Mouse (Mus musculus): ENCODE measurements around the gene Zfp39. TPM values are rescaled to one million over a fixed set of nuclear protein-coding genes. Genes with fewer than 3 reads are reported as not detected.
"Not testable (repeated sequence)": the region's sequence is repeated elsewhere in the genome, so short reads cannot be mapped to it uniquely, and the experiment has no call there.

Gene Zfp39
- polyA plus RNA-seq, 1 experiment: 0.38 TPM

DNA sequence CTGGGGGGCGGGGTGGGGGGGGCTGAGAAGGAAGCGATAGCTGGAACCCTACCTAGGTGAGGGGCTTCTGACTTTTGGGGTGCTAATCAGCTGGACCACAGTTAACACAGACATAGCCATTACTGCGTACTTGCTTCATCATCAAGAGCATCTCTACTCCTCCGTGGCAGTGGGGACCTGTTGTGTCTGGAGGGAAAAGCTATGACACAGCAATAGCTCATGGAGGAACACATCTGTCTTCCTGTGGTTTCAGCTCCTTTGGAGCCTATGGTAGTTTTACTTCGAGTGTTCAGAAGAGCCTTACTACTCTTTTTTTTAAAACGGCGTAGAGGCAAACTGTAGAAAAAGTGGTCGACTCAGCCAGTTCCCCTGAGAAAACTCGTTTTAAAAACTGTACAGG, 56.4 kb downstream of the Zfp39 start:
- 38% methylated on average over 9 of the region's 9 CpGs for WGBS
- no peak for DNase-seq (ENCODE audit: low read depth, low spot score)

DNA sequence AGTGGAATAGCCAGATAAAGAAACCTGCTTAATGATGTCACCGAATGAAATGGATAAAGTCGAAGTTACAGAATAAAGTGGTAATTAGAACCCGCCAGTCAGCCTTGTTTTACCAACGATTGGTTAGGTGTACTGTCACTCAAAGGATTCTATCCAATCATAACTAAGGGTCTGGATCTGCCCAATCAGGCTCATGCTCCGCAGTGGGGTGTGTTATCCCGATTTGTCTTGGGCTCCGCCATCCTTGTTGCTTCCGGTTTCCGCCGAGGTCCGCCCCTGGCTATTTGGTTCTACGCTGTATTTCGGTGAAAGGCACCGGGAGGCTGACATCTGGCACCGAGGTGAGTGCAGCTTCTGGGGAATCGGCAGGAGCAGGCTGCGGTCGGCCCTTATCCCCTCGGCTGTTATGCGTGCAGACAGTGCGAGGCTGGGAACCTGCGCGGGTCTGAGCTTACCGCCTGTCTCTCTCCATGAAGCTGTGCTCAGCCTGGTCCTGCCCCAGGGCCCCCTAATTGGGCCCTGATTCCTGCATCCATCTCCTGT, 57.0 kb downstream of the Zfp39 start, which contains the start of gene Gm12258:
Gene Gm12258, plus strand, starts transcription at position 240 of the 543 bp plus-strand sequence.
- DNase-seq (ENCODE audit: low read depth, low spot score): peak; percentile 98
- under 1% methylated on average over 24 of the region's 24 CpGs for WGBS

DNA sequence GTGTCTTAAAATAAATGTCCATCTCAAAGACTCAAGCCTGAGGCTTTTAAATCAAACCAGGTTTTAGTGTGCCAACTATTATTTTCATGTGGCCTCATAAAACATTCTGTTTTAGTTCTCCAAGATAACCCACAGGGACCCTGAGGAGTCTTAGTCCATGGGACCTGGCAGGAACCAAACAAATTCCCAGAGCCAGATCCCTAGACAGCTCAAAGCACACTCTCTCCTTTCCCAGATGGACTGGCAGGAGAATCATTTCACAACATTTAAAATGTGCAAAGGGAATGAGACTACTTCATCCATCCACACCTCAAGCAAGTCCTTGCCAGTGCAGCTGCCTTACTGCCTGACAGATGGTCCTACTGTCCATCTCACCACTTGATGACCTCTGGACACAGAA, 65.1 kb downstream of the Zfp39 start, which contains the start of gene Olfr311:
Gene Olfr311, plus strand, starts transcription at position 301 of the 400 bp plus-strand sequence.
- DNase-seq (ENCODE audit: low read depth, low spot score): not testable (repeated sequence)

Other genes starting within 250 kb of the Zfp39 start
- gene Olfr322, start 245.4 kb downstream of the Zfp39 start, polyA plus RNA-seq (2012; rRNA removed): not detected in 2 replicates
- gene Olfr320, start 223.1 kb downstream of the Zfp39 start, polyA plus RNA-seq (2012; rRNA removed): not detected in 2 replicates
- not detected in 2 replicates for gene Olfr319, start 205.1 kb downstream of the Zfp39 start, polyA plus RNA-seq (2012; rRNA removed)
- gene Olfr318, start 180.2 kb downstream of the Zfp39 start, polyA plus RNA-seq (2012; rRNA removed): not detected in 2 replicates
- not detected in 2 replicates for gene Olfr317, start 165.0 kb downstream of the Zfp39 start, polyA plus RNA-seq (2012; rRNA removed)
- not detected in 2 replicates for gene Olfr316, start 151.5 kb downstream of the Zfp39 start, polyA plus RNA-seq (2012; rRNA removed)
- gene Olfr315, start 131.0 kb downstream of the Zfp39 start, polyA plus RNA-seq (2012; rRNA removed): not detected in 2 replicates
- not detected in 2 replicates for gene Olfr314, start 121.3 kb downstream of the Zfp39 start, polyA plus RNA-seq (2012; rRNA removed)
- 1.3 and 3.1 TPM in 2 replicates for gene Fam183b, start 102.3 kb downstream of the Zfp39 start, polyA plus RNA-seq (2012; rRNA removed)
- gene Olfr313, start 89.2 kb downstream of the Zfp39 start, polyA plus RNA-seq (2012; rRNA removed): not detected in 2 replicates
- not detected in 2 replicates for gene Olfr312, start 75.0 kb downstream of the Zfp39 start, polyA plus RNA-seq (2012; rRNA removed)
- not detected in 2 replicates for gene Olfr311, start 65.0 kb downstream of the Zfp39 start, polyA plus RNA-seq (2012; rRNA removed)
- gene Gm12258, start 57.1 kb downstream of the Zfp39 start, polyA plus RNA-seq (2012; rRNA removed): 2.1 and 2.8 TPM in 2 replicates
- 1.3 and 2.8 TPM in 2 replicates for gene 2810021J22Rik, start 37.0 kb downstream of the Zfp39 start, polyA plus RNA-seq (2012; rRNA removed)
- gene Btnl10, start 13.7 kb upstream of the Zfp39 start, polyA plus RNA-seq (2012; rRNA removed): not detected in 2 replicates
- 122 and 137 TPM in 2 replicates for gene Rnf187, start 34.7 kb upstream of the Zfp39 start, polyA plus RNA-seq (2012; rRNA removed)
- 2.3 and 3.7 TPM in 2 replicates for gene Hist3h2ba, start 44.7 kb upstream of the Zfp39 start, polyA plus RNA-seq (2012; rRNA removed)
- 11.6 and 13.1 TPM in 2 replicates for gene Hist3h2a, start 50.5 kb upstream of the Zfp39 start, polyA plus RNA-seq (2012; rRNA removed)
- 0.15 and 0.22 TPM in 2 replicates for gene Trim17, start 50.5 kb upstream of the Zfp39 start, polyA plus RNA-seq (2012; rRNA removed)
- 15.4 and 21.9 TPM in 2 replicates for gene Trim11, start 73.9 kb upstream of the Zfp39 start, polyA plus RNA-seq (2012; rRNA removed)
- gene Obscn, start 232.2 kb upstream of the Zfp39 start, polyA plus RNA-seq (2012; rRNA removed): 0.62 and 0.92 TPM in 2 replicates